Mouse (Mus musculus): ENCODE data around the gene Pnrc2. TPM values are rescaled to one million over a fixed set of nuclear protein-coding genes. Genes with fewer than 3 reads are reported as not detected.

Pnrc2 gene
- polyA plus RNA-seq, 1 experiment from 2014 or later = 187 TPM

DNA sequence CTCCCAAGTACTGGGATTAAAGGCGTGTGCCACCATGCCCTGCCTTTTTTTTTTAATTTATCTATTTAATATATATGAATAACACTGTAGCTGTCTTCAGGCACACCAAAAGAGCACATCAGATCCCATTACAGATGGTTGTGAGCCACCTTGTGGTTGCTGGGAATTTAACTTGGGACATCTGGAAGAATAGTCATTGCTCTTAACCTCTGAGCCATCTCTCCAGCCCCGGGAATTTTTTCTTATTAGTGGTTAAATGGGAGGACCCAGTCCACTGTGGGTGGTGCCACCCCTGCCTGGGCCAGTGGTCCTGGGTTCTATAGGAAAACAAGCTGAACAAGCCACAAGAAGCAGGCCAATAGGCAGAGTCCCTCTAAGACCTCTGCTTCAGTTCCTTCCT is 4.1 kb upstream of the Pnrc2 start:
- Histone ChIP-seq H3K4me2 (replicated peaks) (no peak overlapping the region), H3K9ac (no peak overlapping the region), H3K4me1 (peaks cover 31% of the 10 kb centered on the region), H3K36me3 (no peaks in the 10 kb centered on the region), H3K27ac (no peak overlapping the region), H3K9me3 (no peaks in the 10 kb centered on the region), H3K4me3 (no peak overlapping the region), H3K27me3 (no peaks in the 10 kb centered on the region)
- ATAC-seq (ENCODE audit: insufficient number of reproducible peaks, insufficient read depth, low FRiP score, low TSS enrichment) = no peak
- WGBS = 59% methylated on average over 2 of the region's 2 CpGs

GRCm38 (mm10) chr4:135876583-135877020 is 3.0 kb upstream of the Pnrc2 start:
- H3K4me1 ChIP-seq = peaks cover 39% of the 10 kb centered on the region
- no peaks in the 10 kb centered on the region for H3K9me3 ChIP-seq
- peak overlapping the region; percentile 70 for H3K27ac ChIP-seq
- peak overlapping the region; percentile 24 for H3K9ac ChIP-seq
- peaks cover 4% of the 10 kb centered on the region; the same call in 1 of the 2 replicates for H3K36me3 ChIP-seq
- peak overlapping the region; percentile 46 for H3K4me2 ChIP-seq (replicated peaks)
- WGBS = 2% methylated on average over 16 of the region's 16 CpGs
- no peak for ATAC-seq (ENCODE audit: insufficient number of reproducible peaks, insufficient read depth, low FRiP score, low TSS enrichment)
- H3K27me3 ChIP-seq = no peaks in the 10 kb centered on the region
- H3K4me3 ChIP-seq = peak overlapping the region; percentile 25

DNA sequence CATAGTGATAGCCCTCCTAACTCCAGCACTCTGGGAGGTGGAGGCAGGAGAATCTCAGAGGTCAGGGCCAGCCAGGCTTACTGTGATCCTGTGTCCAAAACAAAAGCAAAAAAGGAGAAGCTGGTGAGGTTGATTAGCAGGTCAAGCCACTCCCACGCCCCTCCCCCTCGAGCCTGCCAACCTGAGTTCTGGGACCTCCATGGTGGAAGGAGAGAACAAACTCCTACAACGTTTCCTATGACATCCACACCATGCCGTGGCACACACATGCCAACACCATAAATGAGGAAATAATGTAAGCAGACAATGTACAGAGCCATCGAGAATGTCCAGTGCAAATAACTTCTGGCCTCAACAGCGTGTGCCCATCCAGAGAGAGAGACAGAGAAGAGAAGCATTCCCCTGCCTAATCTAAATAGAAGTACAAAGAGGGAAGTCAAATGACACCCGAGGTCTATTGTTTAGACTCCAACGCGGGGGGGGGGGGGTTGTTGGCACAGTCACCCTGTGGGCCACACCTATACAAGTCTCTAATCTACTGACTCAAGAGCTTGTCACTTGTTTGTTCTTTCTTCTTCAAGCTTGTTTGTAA is 2.4 kb upstream of the Pnrc2 start:
- no peaks in the 10 kb centered on the region for H3K9me3 ChIP-seq
- 7% methylated on average over 9 of the region's 9 CpGs for whole genome bisulfite sequencing
- peak overlapping the region; percentile 24; the same call in 1 of the 2 replicates for H3K9ac ChIP-seq
- peaks cover 42% of the 10 kb centered on the region for H3K4me1 ChIP-seq
- peak overlapping the region; percentile 25 for H3K4me3 ChIP-seq
- peaks cover 7% of the 10 kb centered on the region for H3K36me3 ChIP-seq
- H3K27me3 ChIP-seq = no peaks in the 10 kb centered on the region
- no peak for ATAC-seq (ENCODE audit: insufficient number of reproducible peaks, insufficient read depth, low FRiP score, low TSS enrichment)
- H3K4me2 ChIP-seq (replicated peaks) = peak overlapping the region; percentile 46
- peak overlapping the region; percentile 70; the same call in 1 of the 2 replicates for H3K27ac ChIP-seq

GRCm38 (mm10) chr4:135875546-135875945 is 1.9 kb upstream of the Pnrc2 start:
- H3K27ac ChIP-seq = peak overlapping the region; percentile 70; the same call in 1 of the 2 replicates
- ATAC-seq (ENCODE audit: insufficient number of reproducible peaks, insufficient read depth, low FRiP score, low TSS enrichment) = no peak
- H3K4me1 ChIP-seq = peaks cover 43% of the 10 kb centered on the region
- H3K27me3 ChIP-seq = no peaks in the 10 kb centered on the region
- no peak overlapping the region for H3K9ac ChIP-seq
- H3K36me3 ChIP-seq = peaks cover 8% of the 10 kb centered on the region
- H3K9me3 ChIP-seq = no peaks in the 10 kb centered on the region
- H3K4me2 ChIP-seq (replicated peaks) = peak overlapping the region; percentile 46; the same call in 1 of the 2 replicates
- 35% methylated on average over 7 of the region's 7 CpGs for WGBS
- H3K4me3 ChIP-seq = no peak overlapping the region

DNA sequence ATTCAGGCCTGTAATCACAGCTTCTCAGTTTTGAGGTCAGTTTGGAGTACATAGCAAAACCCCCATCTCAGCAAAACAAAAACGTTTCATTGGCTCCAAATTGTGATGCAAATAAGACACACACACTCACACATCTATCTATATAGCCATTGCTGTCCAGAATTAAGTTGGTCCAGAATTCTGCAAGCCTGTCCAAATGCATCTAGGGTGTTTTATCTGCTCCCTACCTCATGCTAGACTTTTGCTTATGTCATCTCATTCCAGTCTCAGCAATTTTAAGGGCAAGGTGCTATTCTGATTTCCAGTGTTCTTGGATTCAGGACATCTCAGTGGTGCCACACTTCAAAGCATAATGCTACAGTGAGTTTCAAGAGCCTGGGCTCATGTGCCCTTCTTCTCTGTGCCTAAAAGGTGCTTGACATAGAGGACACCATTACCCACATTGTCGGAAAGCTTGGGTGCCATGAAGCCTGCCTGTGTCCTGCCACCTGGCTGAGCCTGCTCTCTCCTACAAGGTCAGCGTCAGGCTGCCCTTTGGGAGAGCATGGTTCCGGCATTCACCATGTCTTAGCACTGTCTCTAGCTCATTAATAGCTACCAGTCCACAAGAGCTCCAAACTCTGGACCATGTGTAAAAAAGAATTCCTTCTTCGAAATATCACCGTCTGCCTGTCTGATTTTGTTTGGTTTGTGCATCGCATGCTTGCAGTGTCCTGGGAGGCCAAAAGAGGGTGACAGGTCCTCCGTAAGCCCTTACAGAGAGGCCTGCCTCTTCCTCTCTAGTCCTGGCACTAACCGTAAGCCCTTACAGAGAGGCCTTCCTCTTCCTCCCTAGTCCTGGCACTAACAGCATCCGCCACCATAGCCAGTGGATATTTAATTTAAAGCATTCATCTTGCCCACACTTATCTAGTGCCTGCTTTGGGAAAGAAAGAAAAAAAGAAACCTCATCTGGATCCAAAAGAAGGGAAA is 1.2 kb upstream of the Pnrc2 start:
- peaks cover 10% of the 10 kb centered on the region for H3K36me3 ChIP-seq
- H3K4me3 ChIP-seq = peak overlapping the region; percentile 74
- H3K4me1 ChIP-seq = peaks cover 46% of the 10 kb centered on the region
- 85% methylated on average over 10 of the region's 10 CpGs for WGBS
- H3K27me3 ChIP-seq = no peaks in the 10 kb centered on the region
- H3K4me2 ChIP-seq (replicated peaks) = peak overlapping the region; percentile 75; the same call in 1 of the 2 replicates
- H3K9ac ChIP-seq = 0 out of 2 replicates have a peak overlapping the region, but pooled peaks have one; percentile 91
- H3K27ac ChIP-seq = peak overlapping the region; percentile 100
- no peaks in the 10 kb centered on the region for H3K9me3 ChIP-seq
- ATAC-seq (ENCODE audit: insufficient number of reproducible peaks, insufficient read depth, low FRiP score, low TSS enrichment) = no peak

GRCm38 (mm10) chr4:135872589-135873391 is 860 bp downstream of the Pnrc2 start:
- no peak for ATAC-seq (ENCODE audit: insufficient number of reproducible peaks, insufficient read depth, low FRiP score, low TSS enrichment)
- H3K27me3 ChIP-seq = no peaks in the 10 kb centered on the region
- H3K9me3 ChIP-seq = no peaks in the 10 kb centered on the region
- 8% methylated on average over 17 of the region's 17 CpGs for WGBS
- H3K4me1 ChIP-seq = peaks cover 45% of the 10 kb centered on the region
- peak overlapping the region; percentile 100 for H3K27ac ChIP-seq
- peak overlapping the region; percentile 74 for H3K4me3 ChIP-seq
- H3K36me3 ChIP-seq = peaks cover 10% of the 10 kb centered on the region
- H3K4me2 ChIP-seq (replicated peaks) = peak overlapping the region; percentile 75
- H3K9ac ChIP-seq = peak overlapping the region; percentile 91

DNA sequence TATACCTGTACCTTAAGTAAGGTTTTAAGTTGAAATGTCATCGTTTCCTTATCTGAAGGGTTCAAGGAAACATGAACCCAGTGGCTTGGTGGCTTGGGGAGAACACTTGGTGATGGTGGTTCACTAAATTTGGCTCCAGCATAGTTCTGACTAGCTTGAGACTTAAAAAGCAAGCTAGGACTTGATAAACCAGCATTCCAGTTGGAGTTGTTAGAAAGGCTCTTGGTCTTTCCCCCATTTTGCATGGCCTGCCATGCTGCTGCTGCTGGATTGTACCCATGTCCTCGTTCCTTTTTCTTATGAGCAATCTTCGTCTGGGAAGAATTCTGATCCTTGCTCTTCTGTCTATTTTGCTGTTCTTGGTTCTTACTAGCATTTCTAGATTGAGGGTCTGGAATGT is 1.6 kb downstream of the Pnrc2 start:
- Histone ChIP-seq H3K36me3 (peaks cover 10% of the 10 kb centered on the region), H3K4me3 (peak overlapping the region; percentile 74), H3K27ac (0 out of 2 replicates have a peak overlapping the region, but pooled peaks have one; percentile 100), H3K9me3 (no peaks in the 10 kb centered on the region), H3K27me3 (no peaks in the 10 kb centered on the region), H3K4me2 (replicated peaks) (peak overlapping the region; percentile 75), H3K9ac (peak overlapping the region; percentile 91; the same call in 1 of the 2 replicates), H3K4me1 (peaks cover 42% of the 10 kb centered on the region)
- no peak for ATAC-seq (ENCODE audit: insufficient number of reproducible peaks, insufficient read depth, low FRiP score, low TSS enrichment)
- 47% methylated on average over 3 of the region's 3 CpGs for WGBS

DNA sequence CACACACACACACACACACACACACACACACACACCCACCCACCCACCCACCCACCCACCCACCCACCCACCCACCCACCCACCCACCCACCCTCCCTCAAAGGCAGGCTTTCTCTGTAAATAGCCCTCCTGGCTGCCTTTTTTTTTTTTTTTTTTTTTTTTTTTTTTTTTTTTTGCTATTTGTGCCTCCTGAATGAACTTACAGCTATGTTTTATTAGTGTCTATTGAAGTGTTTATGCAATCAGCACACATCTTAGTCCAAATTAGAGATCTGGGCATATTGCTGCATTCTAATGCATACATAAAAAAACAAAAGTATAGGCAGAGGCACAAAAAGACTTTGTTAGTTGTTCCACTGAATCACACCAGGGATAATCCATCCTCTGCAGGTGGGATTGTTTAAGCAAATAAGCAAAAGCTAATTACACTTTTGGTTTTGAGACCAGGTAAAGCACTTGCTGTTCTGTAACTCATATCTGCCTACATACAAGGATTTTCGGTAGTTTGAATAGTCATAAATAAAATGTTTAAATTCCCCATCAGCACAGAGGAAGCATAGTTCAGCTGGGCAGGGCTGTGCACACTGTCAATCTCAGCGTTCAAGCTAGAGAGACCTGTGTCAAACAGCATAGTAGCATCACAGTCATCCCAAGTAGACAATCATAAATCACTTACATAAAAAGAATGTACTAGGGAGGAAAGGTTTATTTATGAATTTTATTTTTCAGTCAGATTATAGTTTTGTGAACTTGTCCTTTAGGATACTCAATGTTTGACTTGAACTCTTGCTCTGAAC is 3.2 kb downstream of the Pnrc2 start:
- H3K4me3 ChIP-seq = peak overlapping the region; percentile 14; the same call in 1 of the 2 replicates
- H3K27ac ChIP-seq = no peak overlapping the region
- H3K9me3 ChIP-seq = no peaks in the 10 kb centered on the region
- H3K27me3 ChIP-seq = no peaks in the 10 kb centered on the region
- no peak for ATAC-seq (ENCODE audit: insufficient number of reproducible peaks, insufficient read depth, low FRiP score, low TSS enrichment)
- peak overlapping the region; percentile 30 for H3K4me2 ChIP-seq (replicated peaks)
- 39% methylated on average over 2 of the region's 2 CpGs for WGBS
- peaks cover 15% of the 10 kb centered on the region for H3K36me3 ChIP-seq
- H3K4me1 ChIP-seq = peaks cover 28% of the 10 kb centered on the region
- no peak overlapping the region for H3K9ac ChIP-seq

DNA sequence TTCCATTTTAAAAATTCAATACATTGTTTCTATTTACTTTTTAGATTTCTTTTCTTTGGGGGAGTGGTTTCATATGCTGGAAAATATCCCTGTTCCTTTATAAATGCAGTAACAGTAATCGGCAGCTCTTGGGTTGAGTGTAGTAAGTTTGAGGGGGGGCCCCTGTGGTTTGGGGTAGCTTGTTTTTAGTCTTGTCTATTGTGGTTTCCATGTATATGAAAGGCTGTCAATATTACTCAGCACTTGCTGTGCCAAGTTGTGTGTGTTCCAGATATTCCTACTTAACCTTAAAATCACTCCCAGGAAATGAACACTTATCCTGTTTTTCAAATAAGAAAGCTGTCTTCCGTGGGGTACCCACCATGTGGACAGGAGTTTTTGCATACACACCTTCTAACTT is 4.7 kb downstream of the Pnrc2 start:
- no peak overlapping the region for H3K4me2 ChIP-seq (replicated peaks)

DNA sequence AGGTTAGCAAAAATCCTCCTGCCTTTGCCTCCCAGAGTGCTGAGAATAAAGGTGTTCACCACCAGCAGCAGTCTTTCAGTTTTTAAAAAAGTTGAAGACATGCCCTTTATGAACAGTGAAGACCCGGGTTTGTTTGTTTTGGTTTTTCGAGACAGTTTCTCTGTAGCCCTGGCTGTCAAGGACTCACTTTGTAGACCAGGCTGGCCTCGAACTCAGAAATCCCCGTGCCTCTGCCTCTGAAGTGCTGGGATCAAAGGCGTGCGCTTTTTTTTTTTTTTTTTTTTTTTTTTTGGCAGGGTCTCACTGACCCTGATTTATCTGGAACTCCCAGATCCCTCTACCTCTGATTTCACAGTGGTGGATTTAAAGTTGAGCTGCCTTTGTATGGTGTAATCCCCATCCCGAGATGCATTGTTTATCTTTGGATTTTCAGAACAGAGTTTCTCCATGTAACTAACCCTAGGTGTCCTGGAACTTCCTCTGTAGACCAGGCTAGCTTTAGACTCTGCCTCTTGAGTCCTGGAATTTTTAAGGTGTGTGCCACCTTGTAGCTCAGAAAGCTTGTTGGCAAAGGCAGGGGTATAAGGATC is 16.0 kb downstream of the Pnrc2 start:
- Histone ChIP-seq H3K4me2 (replicated peaks) (peak overlapping the region; percentile 70), H3K4me1 (peaks cover 29% of the 10 kb centered on the region), H3K27ac (no peak overlapping the region), H3K4me3 (peak overlapping the region; percentile 92), H3K9ac (peak overlapping the region; percentile 98), H3K9me3 (no peaks in the 10 kb centered on the region), H3K36me3 (0 out of 2 replicates have a peak, but pooled peaks cover 5% of the 10 kb centered on the region), H3K27me3 (no peaks in the 10 kb centered on the region)
- 9% methylated on average over 7 of the region's 7 CpGs for whole genome bisulfite sequencing
- no peak for ATAC-seq (ENCODE audit: insufficient number of reproducible peaks, insufficient read depth, low FRiP score, low TSS enrichment)

More for the DNA sequence above, 4.7 kb downstream of the Pnrc2 start:
- Histone ChIP-seq H3K4me1 (peaks cover 15% of the 10 kb centered on the region), H3K27me3 (no peaks in the 10 kb centered on the region), H3K9me3 (no peaks in the 10 kb centered on the region), H3K36me3 (peaks cover 15% of the 10 kb centered on the region), H3K4me3 (no peak overlapping the region), H3K27ac (no peak overlapping the region), H3K9ac (no peak overlapping the region)
- ATAC-seq (ENCODE audit: insufficient number of reproducible peaks, insufficient read depth, low FRiP score, low TSS enrichment) = no peak
- 60% methylated on average over 2 of the region's 2 CpGs for WGBS
